Mouse (Mus musculus): Measurements from ENCODE around the gene Socs3. TPM values are rescaled to one million over a fixed set of nuclear protein-coding genes. Genes with fewer than 3 reads are reported as not detected.

The Socs3 gene
- total RNA-seq, 1 experiment from 2014 or later: 8.8 TPM

DNA sequence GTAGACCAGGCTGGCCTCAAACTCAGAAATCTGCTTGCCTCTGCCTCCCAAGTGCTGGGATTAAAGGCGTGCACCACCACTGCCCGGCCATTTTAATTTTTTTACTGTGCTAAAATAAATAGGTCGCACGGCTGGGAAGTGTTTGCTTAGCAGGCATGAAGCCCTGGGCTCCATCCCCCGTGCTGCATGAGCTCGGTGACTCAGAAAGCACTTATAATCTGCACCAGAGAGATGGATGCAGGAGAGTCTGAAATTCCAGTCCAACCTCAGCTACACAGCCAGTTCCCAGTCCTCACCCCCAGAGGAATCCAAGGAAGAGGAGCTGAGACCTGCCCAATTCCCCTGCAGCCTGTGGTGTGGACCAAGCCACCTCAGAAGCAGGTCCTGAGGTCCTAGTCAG lies 45.4 kb downstream of the Socs3 start:
- DNase-seq: no peak

DNA sequence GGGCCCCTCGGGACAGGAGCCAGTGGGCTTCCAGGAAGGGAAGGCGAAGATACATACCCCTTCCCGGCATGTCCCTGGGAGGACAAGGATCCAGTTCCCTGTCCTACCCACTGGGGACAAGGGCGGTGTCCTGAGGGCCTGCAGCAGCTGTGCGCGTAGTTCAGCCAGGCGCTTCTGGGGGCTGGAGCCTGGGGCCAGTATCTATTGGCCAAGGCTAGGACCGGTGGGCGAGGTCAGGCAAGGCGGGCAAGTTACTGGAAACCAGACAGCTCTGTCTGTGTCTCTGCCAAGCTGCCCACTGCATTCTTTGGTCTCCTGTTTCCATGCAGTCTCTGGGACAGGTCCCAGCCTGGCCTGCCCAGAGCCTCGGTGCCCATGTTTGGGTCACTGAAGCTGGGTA lies 46.6 kb downstream of the Socs3 start:
- DNase-seq: no peak

DNA sequence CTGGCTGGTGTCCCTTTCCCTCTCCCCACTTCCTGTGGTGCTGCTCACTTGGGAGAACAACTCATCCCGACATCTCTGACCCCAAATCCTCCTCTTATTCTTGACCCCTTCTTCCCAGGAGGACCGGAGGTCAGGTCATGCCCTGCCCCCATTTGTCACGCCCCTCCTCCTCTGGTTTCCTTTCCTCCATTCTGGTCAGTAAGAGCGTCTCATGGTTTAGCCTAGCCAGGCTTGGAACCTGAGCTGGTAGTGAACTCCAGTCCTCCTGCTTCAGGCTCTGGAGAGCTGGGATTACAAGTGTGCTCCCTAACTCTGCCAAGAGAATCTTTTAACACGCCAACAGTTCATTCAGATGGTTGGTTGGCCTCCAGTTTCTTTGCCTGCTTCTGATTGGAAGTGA lies 50.6 kb downstream of the Socs3 start:
- no peak for DNase-seq

DNA sequence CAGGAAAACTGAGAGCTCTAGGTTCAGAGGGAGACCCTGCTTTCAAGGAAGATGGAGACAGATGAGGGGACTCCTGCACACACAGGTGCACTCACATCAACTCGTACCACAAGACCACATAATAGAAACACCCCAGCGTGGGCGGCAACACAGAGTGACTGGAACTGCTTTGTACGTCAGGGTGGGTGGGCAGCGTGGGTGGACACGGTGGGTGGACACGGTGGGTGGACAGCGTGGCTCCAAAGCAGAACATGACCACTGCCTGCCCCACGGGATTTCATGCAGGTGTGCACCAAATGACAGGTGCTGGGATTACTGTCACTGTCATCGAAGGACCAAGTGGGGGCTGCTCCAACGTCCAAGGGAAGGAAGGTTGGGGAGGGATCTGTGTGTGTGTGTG lies 51.3 kb downstream of the Socs3 start:
- DNase-seq: no peak

Small RNAs within 50 kb of the gene (microRNA-seq; reads per million reads assigned to microRNA genes)
- 0.36 to 2.4 reads per million in 2 experiments for gene Mir6933

Other genes starting within 250 kb of the Socs3 start
- 3.1 and 4.6 TPM in 2 replicates for gene Tmc8, start 188.0 kb downstream of the Socs3 start, total RNA-seq (2021)
- gene Tmc6, start 187.8 kb downstream of the Socs3 start, total RNA-seq (2021): 31.9 and 43.5 TPM in 2 replicates
- gene 6030468B19Rik, start 172.4 kb downstream of the Socs3 start, total RNA-seq (2021): not detected in 2 replicates
- 1.00 and 1.8 TPM in 2 replicates for gene Gm20708, start 160.4 kb downstream of the Socs3 start, total RNA-seq (2021)
- gene Syngr2, start 160.4 kb downstream of the Socs3 start, total RNA-seq (2021): 98.3 and 108 TPM in 2 replicates
- gene Afmid, start 144.1 kb downstream of the Socs3 start, total RNA-seq (2021): 10.1 and 13.2 TPM in 2 replicates
- 14.3 and 18.4 TPM in 2 replicates for gene Tk1, start 144.0 kb downstream of the Socs3 start, total RNA-seq (2021)
- 5.2 and 8.5 TPM in 2 replicates for gene Birc5, start 120.8 kb downstream of the Socs3 start, total RNA-seq (2021)
- not detected in 2 replicates for gene Tmem235, start 109.3 kb downstream of the Socs3 start, total RNA-seq (2021)
- gene Tha1, start 96.6 kb downstream of the Socs3 start, total RNA-seq (2021): 14.8 and 16.7 TPM in 2 replicates
- 58.9 and 60.0 TPM in 2 replicates for gene Pgs1, start 16.2 kb upstream of the Socs3 start, total RNA-seq (2021)
- gene Dnah17, start 160.6 kb upstream of the Socs3 start, total RNA-seq (2021): 0.03 TPM in 1 of 2 replicates, not detected in the other

Data from adrenal gland, postnatal 25 days (tissue).